Mouse (Mus musculus): ENCODE measurements around the gene Cmtm2a. TPM values are rescaled to one million over a fixed set of nuclear protein-coding genes. Genes with fewer than 3 reads are reported as not detected.
"Not testable (repeated sequence)": the region's sequence is repeated elsewhere in the genome, so short reads cannot be mapped to it uniquely, and the experiment has no call there.

Cmtm2a gene
- not detected for total RNA-seq (2021)
- long read RNA-seq, experiment 1: 0 reads
- long read RNA-seq, experiment 2: 0 reads

DNA sequence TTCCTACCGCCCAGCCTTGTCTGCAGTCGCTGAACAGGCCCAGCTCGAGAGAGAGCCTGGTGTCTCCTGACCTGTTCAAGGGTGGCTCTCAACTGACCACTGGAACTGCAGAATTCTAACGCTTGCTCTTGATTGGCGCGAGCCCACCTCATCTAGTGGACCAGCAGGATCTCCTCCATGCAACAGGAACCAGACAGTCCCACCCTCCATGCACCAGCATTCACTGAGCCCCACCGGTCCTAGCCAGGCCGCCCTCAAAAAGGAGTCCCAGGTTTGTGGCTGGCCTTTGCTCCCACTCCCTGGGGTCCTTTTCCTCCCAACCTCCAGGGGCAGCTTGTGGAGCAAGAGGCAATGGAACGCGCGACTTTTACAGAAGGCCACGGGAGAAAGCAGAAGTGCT lies at the start of gene Cmtm2a:
TSS of gene Cmtm2a (minus strand) at position 101 of the 400 bp plus-strand sequence.
- DNase-seq (ENCODE audit: low spot score in 2 of 2): not testable (repeated sequence)

DNA sequence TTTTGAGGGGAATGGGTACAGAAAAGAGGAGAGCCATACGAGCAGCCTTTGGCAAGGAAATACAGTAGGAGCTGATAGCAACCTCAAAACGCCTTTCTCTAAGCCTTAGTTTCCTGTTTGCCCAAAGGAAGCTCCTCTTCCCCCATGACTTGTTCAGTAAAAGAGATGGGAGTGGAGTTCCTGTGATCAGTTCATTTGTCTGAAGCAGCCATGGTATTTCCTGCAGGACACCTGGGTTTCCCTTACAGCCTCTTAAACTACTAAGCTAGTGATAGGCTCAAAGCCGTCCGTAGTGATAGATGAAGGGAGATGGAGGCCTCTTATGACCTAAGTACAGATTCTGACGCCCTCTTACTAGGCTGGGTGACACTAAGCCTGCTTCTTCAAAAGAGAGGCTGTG lies 49.4 kb upstream of the Cmtm2a start:
- DNase-seq (ENCODE audit: low spot score in 2 of 2): no peak

DNA sequence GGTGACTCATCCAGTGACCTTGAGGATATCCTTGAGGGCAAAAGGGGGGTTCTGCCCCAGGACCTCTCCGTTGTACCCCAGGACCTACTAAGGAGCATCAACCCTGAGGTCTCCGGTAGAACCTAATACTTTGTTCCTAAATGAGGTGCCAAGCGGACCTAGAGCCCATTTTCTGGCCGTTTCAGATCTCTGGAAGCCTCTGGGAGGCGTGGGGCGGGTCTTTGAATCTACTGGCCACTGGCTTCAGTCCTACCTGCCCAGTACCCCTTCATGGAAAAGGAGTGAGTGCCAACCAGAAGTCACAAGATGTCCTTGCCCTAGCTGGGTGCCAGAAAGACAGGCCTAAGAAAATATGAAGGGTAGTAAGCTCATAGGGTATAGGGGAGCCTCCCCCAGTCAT lies 48.7 kb upstream of the Cmtm2a start:
- no peak for DNase-seq (ENCODE audit: low spot score in 2 of 2)

GRCm38 (mm10) chr8:104341106-104341561 lies 48.2 kb upstream of the Cmtm2a start:
- DNase-seq (ENCODE audit: low spot score in 2 of 2): peak; percentile 58 to 83

DNA sequence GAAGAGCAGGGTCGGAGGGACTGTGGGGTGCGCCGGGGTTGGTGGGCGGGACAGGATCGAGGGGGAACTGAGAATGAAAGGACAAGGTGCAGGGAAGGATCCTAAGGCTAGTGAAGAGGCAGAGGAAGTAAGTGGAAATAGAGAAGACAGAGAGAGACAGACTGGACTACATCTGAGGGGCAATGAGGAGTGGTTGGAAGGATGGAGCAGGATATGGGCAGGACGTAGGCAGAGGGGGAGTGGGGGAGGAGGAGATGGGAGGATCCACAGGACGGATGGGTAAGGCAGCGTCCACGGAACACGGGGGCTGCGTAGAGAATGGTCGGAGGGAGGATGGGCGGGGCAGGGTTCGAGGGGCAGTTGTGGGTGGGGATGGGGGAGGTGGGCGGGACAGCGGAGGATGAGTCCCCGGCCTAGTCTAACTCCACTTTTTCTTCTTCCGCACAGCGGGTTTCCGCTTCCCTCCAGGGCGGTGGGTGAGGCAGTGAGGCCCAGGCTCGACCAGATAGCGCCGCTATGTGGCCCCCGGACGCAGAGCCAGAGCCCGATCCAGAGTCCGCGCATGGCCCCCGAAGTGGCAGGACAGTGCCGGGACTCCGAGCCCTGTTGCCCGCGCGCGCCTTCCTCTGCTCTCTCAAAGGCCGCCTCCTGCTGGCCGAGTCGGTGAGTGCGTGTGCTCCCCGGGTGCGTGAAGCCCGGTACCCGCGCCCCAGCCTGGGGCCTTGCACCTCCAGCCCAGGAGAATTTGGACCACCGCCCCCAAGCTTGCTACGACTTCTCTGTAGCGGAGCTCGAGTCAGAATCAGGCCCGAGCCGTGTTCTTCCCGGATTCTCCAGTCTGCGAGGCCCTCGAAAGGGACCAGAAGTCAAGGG lies 47.5 kb upstream of the Cmtm2a start:
- peak; percentile 74 to 85 for DNase-seq (ENCODE audit: low spot score in 2 of 2)

- DNase-seq (ENCODE audit: low spot score in 2 of 2): no peak
Observed at GRCm38 (mm10) chr8:104339983-104340232, 46.9 kb upstream of the Cmtm2a start.

GRCm38 (mm10) chr8:104339229-104339982 lies 46.4 kb upstream of the Cmtm2a start, which contains the start of gene Cmtm3:
TSS of gene Cmtm3 (plus strand) at chr8:104339410.
- DNase-seq (ENCODE audit: low spot score in 2 of 2): peak in 1 of 2 experiments; percentile 42

- DNase-seq (ENCODE audit: low spot score in 2 of 2): no peak
Observed at GRCm38 (mm10) chr8:104337890-104338289, 44.9 kb upstream of the Cmtm2a start.

GRCm38 (mm10) chr8:104336806-104337205 lies 43.8 kb upstream of the Cmtm2a start:
- DNase-seq (ENCODE audit: low spot score in 2 of 2): no peak

GRCm38 (mm10) chr8:104334196-104334595 lies 41.2 kb upstream of the Cmtm2a start:
- DNase-seq (ENCODE audit: low spot score in 2 of 2): no peak

DNA sequence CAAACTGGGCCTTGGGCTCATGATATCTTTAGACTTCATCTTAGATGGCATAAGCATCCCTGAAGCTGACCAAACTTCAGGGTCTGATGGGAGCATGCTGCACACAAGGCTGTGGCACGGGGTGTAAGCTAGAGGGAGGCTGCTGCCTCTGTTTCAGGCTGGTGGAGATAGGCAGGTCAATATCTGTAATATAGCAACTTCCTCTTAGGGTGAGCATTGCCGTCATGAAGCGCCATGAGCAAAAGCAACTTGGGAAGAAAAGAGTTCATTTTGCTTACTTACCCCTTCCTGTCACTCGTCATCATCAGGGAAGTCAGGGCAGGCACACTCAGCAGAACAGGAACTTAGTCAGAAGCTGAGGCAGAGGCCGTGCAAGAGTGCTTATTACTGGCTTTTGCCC lies 40.8 kb upstream of the Cmtm2a start:
- no peak for DNase-seq (ENCODE audit: low spot score in 2 of 2)

- no peak for DNase-seq (ENCODE audit: low spot score in 2 of 2)
Observed at GRCm38 (mm10) chr8:104332665-104333631, 40.0 kb upstream of the Cmtm2a start.

DNA sequence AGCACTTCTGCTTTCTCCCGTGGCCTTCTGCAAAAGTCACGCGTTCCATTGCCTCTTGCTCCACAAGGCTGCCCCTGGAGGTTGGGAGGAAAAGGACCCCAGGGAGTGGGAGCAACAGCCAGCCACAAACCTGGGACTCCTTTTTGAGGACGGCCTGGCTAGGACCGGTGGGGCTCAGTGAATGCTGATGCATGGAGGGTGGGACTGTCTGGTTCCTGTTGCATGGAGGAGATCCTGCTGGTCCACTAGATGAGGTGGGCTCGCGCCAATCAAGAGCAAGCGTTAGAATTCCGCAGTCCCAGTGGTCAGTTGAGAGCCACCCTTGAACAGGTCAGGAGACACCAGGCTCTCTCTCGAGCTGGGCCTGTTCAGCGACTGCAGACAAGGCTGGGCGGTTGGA lies 28.9 kb upstream of the Cmtm2a start, which contains the start of gene Cmtm2b:
TSS of gene Cmtm2b (plus strand) at position 301 of the 400 bp plus-strand sequence.
- DNase-seq (ENCODE audit: low spot score in 2 of 2): not testable (repeated sequence)

DNA sequence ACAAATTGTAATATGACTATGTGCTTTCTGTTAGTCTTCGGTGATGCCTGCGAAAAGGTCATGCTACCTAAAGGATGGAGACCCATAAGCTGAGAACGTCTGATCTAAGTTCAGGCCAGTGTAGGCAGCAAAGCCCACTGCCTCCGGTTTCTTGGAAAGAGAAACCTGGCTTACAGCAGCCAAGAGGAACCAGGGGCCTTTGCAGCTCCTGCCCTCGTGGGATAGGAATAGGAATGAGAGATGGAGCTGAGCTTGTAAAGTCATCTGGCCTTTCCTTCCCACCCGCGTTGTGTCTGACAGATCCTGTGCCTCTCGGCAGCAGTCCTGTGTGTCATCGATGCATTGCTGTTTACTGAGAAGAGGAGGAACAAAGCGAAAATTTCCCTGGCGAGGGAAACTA lies 28.3 kb upstream of the Cmtm2a start, which contains the start of gene Gm11020:
TSS of gene Gm11020 (plus strand) at position 301 of the 400 bp plus-strand sequence.
- not testable (repeated sequence) for DNase-seq (ENCODE audit: low spot score in 2 of 2)

- DNase-seq (ENCODE audit: low spot score in 2 of 2): no peak
Observed at GRCm38 (mm10) chr8:104313311-104313710, 20.3 kb upstream of the Cmtm2a start.

- not testable (repeated sequence) for DNase-seq (ENCODE audit: low spot score in 2 of 2)
Observed at GRCm38 (mm10) chr8:104312023-104312422, 19.0 kb upstream of the Cmtm2a start.

DNA sequence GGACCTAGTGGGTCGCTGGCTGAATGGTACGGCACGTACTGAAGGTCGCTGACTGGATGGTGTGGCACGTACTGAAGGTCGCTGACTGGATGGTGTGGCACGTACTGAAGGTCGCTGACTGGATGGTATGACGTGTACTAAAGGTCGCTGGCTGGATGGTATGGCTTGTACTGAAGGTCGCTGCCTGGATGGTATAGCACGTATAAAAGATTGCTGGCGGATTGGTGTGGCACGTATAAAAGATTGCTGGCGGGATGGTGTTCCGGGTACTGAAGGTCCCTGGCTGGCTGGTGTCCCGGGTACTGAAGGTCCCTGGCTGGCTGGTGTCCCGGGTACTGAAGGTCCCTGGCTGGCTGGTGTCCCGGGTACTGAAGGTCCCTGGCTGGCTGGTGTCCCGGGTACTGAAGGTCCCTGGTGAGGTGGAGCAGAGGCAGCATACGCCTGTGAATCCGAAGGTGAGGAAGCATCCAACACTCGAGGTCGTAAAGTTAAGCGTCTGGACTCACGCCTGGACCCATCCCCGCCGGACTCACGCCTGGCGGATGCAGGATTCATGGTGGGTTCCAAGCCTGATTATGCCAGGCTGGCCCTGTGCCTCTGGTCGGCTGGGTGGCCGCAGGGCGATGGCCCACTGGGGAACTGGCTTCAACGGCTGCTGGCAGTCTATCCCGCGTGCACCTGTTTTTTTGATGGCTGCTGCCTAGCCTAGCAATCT lies 16.6 kb upstream of the Cmtm2a start, which contains the start of the genes Gm45711 and Cmtm1:
TSS of gene Gm45711 (minus strand) at position 641 of the 715 bp plus-strand sequence.
TSS of gene Cmtm1 (minus strand) at position 705 of the 715 bp plus-strand sequence.
- DNase-seq (ENCODE audit: low spot score in 2 of 2): peak in 1 of 2 experiments; percentile 52

DNA sequence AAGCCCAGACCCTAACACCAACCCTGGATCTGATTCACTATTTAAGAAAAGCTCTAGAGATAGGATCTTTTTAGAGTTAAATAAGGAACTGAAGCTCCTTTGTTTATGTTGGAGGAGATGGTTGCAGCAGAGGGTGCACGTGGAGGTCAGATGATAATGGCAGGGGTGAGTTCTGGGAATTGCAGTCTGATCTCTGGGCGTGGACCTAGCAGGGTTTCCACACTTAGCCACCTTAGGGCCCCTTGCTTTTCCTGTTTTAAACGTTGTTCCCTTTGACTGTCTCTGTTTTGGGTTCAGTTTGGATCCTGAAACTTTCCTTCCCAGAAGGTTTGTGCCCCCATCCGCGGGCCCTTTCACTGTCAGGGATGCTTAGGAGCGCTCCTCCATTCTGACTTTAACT lies 15.4 kb upstream of the Cmtm2a start:
- DNase-seq (ENCODE audit: low spot score in 2 of 2): not testable (repeated sequence)

GRCm38 (mm10) chr8:104304962-104305361 lies 12.0 kb upstream of the Cmtm2a start:
- DNase-seq (ENCODE audit: low spot score in 2 of 2): no peak

DNA sequence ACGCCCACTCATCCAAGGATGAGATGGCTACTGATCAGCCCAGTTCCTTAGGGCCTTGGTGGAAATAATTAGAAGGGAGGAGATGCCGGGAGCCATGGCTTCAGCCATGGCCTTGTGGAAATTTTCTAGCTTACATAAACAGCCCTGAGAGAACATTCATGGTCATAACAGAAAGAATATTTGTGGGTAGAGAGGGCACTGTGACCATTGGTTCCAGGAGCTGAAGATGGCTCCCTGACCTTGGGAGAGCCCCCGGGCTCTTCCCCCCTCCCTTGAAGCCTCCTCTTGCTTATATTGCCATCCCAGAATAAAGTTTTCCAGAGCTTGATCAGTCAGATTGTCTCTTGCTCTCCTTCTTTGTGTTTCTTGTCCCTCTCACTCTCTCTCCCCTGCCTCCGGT lies 9.6 kb upstream of the Cmtm2a start:
- not testable (repeated sequence) for DNase-seq (ENCODE audit: low spot score in 2 of 2)

Data from gastrocnemius, postnatal 4 days (tissue).